Mouse (Mus musculus) midbrain, embryonic 16.5 days (tissue): Measurements from ENCODE around the gene Eif2ak3. TPM values are rescaled to one million over a fixed set of nuclear protein-coding genes. Genes with fewer than 3 reads are reported as not detected.

Experiments
- ATAC-seq: fragments of 200-750 bp; cut with Nextera tagmentation; 2 replicates; pipeline ENCODE4 v1.8.0; 2017; ENCODE audit warnings: moderate TSS enrichment
- H3K27ac ChIP-seq: fragments of 300-500 bp; sonication (generic); 2 replicates; pipeline ENCODE4 v1.5.1; 2014; ENCODE audit warnings: mild to moderate bottlenecking, low read length, mixed read lengths
- H3K27me3 ChIP-seq: fragments of 300-500 bp; sonication (generic); 2 replicates; pipeline ENCODE4 v1.6.1; 2014; ENCODE audit warnings: low read depth, low read length, mixed read lengths; ENCODE audit not compliant: control insufficient read depth, insufficient read depth
- H3K36me3 ChIP-seq: fragments of 300-500 bp; sonication (generic); 2 replicates; pipeline ENCODE4 v1.6.1; 2014; ENCODE audit warnings: mild to moderate bottlenecking, low read length, moderate library complexity, mixed read lengths; ENCODE audit not compliant: control insufficient read depth, insufficient read depth
- H3K4me1 ChIP-seq: fragments of 300-500 bp; sonication (generic); 2 replicates; pipeline ENCODE4 v1.6.1; 2014; ENCODE audit warnings: mild to moderate bottlenecking, low read length, mixed read lengths; ENCODE audit not compliant: control insufficient read depth, insufficient read depth
- H3K4me2 ChIP-seq: fragments of 300-500 bp; sonication (generic); 2 replicates; pipeline ENCODE4 v1.6.1; 2014; ENCODE audit warnings: mild to moderate bottlenecking, low read length, mixed read lengths
- H3K4me3 ChIP-seq: fragments of 300-500 bp; sonication (generic); 2 replicates; pipeline ENCODE4 v1.5.1; 2014; ENCODE audit warnings: low read depth, mild to moderate bottlenecking, low read length, moderate library complexity, mixed read lengths
- H3K9ac ChIP-seq: fragments of 300-500 bp; sonication (generic); 2 replicates; pipeline ENCODE4 v1.6.1; 2014; ENCODE audit warnings: low read depth, low read length, mixed read lengths
- H3K9me3 ChIP-seq: fragments of 300-500 bp; sonication (generic); replicated peaks from 2 replicates; pipeline ENCODE4 v1.6.1; 2014; ENCODE audit warnings: mild to moderate bottlenecking, low read length, mixed read lengths; ENCODE audit not compliant: control insufficient read depth, poor library complexity, severe bottlenecking
- WGBS: fragments of 180-500 bp; shearing (Covaris S2); extraction: QIAGEN DNeasy Blood & Tissue Kit; methylation state at CpG from one replicate; pipeline ENCODE4 v1.1.7; 2014; 5-methylcytosine and 5-hydroxymethylcytosine counted together
- polyA plus RNA-seq: library from polyadenylated mRNA; unstranded; fragments of >200 nt; fragmentation: Nextera tagmentation; extraction: Ambion mirVana; gene quantifications from 2 replicates; pipeline ENCODE4 v1.2.1, GENCODE M21; 2015

Eif2ak3 gene
- polyA plus RNA-seq, 1 experiment from 2014 or later, result 12.5 TPM

DNA sequence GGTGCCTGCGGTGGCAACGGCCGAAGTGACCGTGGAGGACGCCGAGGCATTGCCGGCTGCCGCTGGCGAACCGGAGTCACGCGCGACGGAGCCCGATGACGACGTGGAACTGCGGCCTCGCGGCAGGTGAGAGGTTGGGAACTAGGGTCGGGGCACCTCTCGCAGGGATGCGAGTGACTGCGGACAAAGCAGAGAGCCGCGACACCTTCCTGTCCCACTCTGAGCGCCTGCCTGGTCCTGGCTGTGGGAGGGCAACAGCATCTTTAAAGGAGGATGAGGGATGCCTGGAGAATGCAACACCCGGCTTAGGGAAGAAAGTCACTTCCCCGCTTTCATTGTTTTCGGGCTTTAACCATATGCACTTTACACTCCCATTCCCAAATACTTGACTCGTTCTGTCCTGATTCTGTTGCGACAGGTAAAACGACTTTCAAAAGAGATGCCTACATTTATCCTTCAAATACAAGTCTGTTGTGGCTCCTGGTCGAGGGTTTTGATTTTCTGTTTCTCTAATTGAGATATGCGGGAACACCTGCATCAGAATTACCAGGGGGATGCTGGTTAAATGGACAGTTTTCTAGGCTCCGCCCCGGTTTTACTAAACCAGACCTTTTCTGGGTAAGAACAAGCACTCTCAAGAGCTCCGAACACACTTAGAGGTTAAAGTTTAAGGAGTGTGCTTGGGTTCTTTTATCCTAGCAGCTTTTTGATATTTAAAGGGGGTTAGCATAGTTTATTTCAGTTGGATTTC lies 756 bp downstream of the Eif2ak3 start:
- peak overlapping the region; percentile 91 for H3K4me2 ChIP-seq
- peak overlapping the region; percentile 84 for H3K4me3 ChIP-seq
- under 1% methylated on average over 38 of the region's 38 CpGs for WGBS
- peak overlapping the region; percentile 80 for H3K9ac ChIP-seq
- H3K9me3 ChIP-seq, result no peaks in the 10 kb centered on the region
- H3K4me1 ChIP-seq, result peaks cover 25% of the 10 kb centered on the region
- peak; percentile 3 for ATAC-seq
- no peaks in the 10 kb centered on the region for H3K27me3 ChIP-seq
- H3K36me3 ChIP-seq, result no peaks in the 10 kb centered on the region
- peak overlapping the region; percentile 91 for H3K27ac ChIP-seq

GRCm38 (mm10) chr6:70847386-70847785 lies 3.1 kb downstream of the Eif2ak3 start:
- 52% methylated on average over 3 of the region's 3 CpGs for WGBS
- H3K4me3 ChIP-seq, result no peak overlapping the region
- H3K27me3 ChIP-seq, result no peaks in the 10 kb centered on the region
- no peak overlapping the region for H3K27ac ChIP-seq
- no peaks in the 10 kb centered on the region for H3K9me3 ChIP-seq
- H3K36me3 ChIP-seq, result no peaks in the 10 kb centered on the region
- no peak overlapping the region; the same call in 1 of the 2 replicates for H3K4me2 ChIP-seq
- ATAC-seq, result no peak
- peak overlapping the region; percentile 46 for H3K9ac ChIP-seq
- H3K4me1 ChIP-seq, result peaks cover 28% of the 10 kb centered on the region

GRCm38 (mm10) chr6:70853371-70853770 lies 9.1 kb downstream of the Eif2ak3 start:
- H3K4me1 ChIP-seq, result peaks cover 6% of the 10 kb centered on the region; the same call in 1 of the 2 replicates
- no peak overlapping the region for H3K27ac ChIP-seq
- WGBS, result 78% methylated on average over 4 of the region's 4 CpGs
- H3K4me3 ChIP-seq, result no peak overlapping the region
- H3K9me3 ChIP-seq, result no peaks in the 10 kb centered on the region
- no peak overlapping the region for H3K4me2 ChIP-seq
- no peaks in the 10 kb centered on the region for H3K27me3 ChIP-seq
- no peaks in the 10 kb centered on the region for H3K36me3 ChIP-seq
- H3K9ac ChIP-seq, result no peak overlapping the region
- no peak for ATAC-seq

DNA sequence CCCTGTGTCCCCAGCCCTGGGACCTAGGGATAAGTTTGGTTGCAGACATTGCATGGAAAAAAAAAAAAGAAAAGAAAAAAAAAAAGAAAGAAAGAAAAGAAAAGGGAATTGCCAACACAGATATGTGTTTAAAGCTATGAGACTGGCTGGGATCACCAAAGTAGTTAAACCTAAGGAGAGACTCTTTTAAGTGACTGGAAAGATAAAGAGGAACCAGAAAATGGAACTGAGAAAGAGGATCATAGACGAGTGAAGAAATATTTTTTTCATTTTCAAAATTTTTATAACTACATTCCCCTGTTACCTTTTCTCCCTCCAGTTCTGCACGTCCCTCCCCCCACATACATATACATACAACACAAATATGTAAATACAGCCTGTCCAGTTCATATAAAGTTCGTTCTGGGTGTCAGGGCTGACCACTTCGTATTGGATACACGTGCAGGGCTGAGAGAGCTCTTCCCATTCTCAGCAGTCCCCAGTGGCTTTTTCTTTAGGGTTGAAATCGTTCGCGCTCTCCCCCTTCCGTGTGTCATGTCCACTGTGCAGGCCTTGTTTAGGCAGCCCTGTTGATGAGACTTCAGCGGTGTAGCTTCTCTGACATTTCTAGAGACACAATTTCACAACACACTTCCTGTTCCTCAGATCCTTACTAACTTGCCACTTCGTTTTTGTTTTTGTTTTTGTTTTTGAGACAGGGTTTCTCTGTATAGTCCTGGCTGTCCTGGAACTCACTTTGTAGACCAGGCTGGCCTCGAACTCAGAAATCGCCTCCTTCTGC lies 11.4 kb downstream of the Eif2ak3 start:
- H3K4me2 ChIP-seq, result no peak overlapping the region
- 92% methylated on average over 13 of the region's 13 CpGs for WGBS
- H3K9ac ChIP-seq, result no peak overlapping the region
- ATAC-seq, result no peak
- no peak overlapping the region for H3K27ac ChIP-seq
- H3K36me3 ChIP-seq, result 0 out of 2 replicates have a peak, but pooled peaks cover 3% of the 10 kb centered on the region
- H3K4me1 ChIP-seq, result no peaks in the 10 kb centered on the region
- no peak overlapping the region for H3K4me3 ChIP-seq
- no peaks in the 10 kb centered on the region for H3K9me3 ChIP-seq
- no peaks in the 10 kb centered on the region for H3K27me3 ChIP-seq

GRCm38 (mm10) chr6:70862726-70863125 lies 18.4 kb downstream of the Eif2ak3 start:
- WGBS, result 87% methylated on average over 7 of the region's 7 CpGs

GRCm38 (mm10) chr6:70864285-70864684 lies 20.0 kb downstream of the Eif2ak3 start:
- no peaks in the 10 kb centered on the region for H3K27me3 ChIP-seq
- H3K9ac ChIP-seq, result no peak overlapping the region
- no peaks in the 10 kb centered on the region for H3K9me3 ChIP-seq
- no peaks in the 10 kb centered on the region for H3K4me1 ChIP-seq
- no peaks in the 10 kb centered on the region for H3K36me3 ChIP-seq
- no peak overlapping the region for H3K4me2 ChIP-seq
- H3K27ac ChIP-seq, result no peak overlapping the region
- ATAC-seq, result no peak
- WGBS, result 94% methylated on average over 6 of the region's 6 CpGs
- H3K4me3 ChIP-seq, result no peak overlapping the region

More at GRCm38 (mm10) chr6:70862726-70863125, 18.4 kb downstream of the Eif2ak3 start:
- Histone ChIP-seq H3K9me3 (no peaks in the 10 kb centered on the region), H3K9ac (no peak overlapping the region), H3K27me3 (no peaks in the 10 kb centered on the region), H3K36me3 (0 out of 2 replicates have a peak, but pooled peaks cover 3% of the 10 kb centered on the region), H3K4me2 (no peak overlapping the region), H3K4me1 (no peaks in the 10 kb centered on the region), H3K4me3 (no peak overlapping the region), H3K27ac (no peak overlapping the region)
- no peak for ATAC-seq

DNA sequence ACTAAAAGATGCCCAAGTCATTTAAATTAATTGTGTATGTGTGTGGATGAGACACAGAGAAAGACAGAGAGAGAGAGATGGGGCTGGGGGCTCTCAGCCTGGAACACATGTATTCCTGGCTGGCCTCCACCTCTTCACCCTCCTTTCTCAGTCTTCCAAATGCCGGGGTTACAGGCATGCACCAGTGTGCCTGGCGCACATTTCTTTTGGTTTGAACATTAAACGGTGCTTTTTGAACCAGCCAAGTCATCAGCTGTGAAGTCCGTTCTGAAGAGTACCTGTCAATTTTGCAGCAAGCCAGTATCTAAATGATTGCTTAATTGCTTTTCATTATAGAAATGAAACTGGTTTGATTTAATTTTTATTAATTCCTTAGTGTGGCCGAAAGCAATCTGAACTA lies 22.4 kb downstream of the Eif2ak3 start:
- no peak for ATAC-seq
- 66% methylated on average over 5 of the region's 5 CpGs for WGBS
- no peaks in the 10 kb centered on the region for H3K27me3 ChIP-seq

DNA sequence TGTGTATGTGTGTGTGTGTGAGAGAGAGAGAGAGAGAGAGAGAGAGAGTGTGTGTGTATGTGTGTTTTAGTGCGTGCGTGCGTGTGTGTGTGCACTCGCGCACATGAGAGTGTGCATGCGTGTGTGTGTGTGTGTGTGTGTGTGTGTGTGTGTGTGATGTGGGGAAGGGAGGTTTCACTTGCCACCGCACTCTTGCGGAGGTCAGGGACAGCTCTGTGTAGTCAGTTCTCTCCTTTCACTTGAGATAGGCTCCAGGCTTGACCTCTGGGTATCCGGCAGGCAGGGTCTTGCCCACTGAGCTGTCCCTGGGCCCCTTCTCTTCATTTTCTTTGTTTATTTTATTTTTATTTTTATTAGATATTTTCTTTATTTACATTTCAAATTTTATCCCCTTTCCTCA lies 23.0 kb downstream of the Eif2ak3 start:
- WGBS, result 93% methylated on average over 9 of the region's 9 CpGs
- H3K9ac ChIP-seq, result no peak overlapping the region

More for the DNA sequence above, 22.4 kb downstream of the Eif2ak3 start:
- no peak overlapping the region for H3K4me3 ChIP-seq
- no peak overlapping the region for H3K9ac ChIP-seq
- no peaks in the 10 kb centered on the region for H3K9me3 ChIP-seq
- no peak overlapping the region for H3K4me2 ChIP-seq
- no peaks in the 10 kb centered on the region for H3K36me3 ChIP-seq
- no peak overlapping the region for H3K27ac ChIP-seq
- H3K4me1 ChIP-seq, result no peaks in the 10 kb centered on the region

DNA sequence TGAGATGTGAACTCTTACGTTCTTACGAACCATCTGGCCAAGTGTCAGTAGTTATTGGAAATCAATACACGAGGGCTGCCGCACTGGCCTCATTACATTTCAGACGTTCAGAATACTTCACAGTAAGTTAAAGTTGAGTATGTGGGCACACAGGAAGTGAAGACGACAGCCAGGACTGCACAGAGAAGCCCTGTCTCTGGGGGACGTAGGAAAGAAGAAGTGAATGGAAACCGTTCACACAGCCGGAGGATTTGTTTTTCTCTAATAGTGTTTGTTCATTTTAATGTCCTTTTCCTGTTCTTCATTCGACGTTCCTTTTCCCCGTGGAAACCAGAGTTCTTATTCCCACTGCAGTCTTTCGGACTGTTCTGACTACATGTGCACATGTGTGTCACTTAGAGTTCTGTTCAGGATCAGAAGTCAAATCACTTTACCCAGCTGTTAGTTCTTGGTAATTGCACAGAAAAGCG lies 27.2 kb downstream of the Eif2ak3 start:
- Histone ChIP-seq H3K36me3 (no peaks in the 10 kb centered on the region), H3K9ac (no peak overlapping the region), H3K4me3 (no peak overlapping the region), H3K9me3 (no peaks in the 10 kb centered on the region), H3K27me3 (no peaks in the 10 kb centered on the region), H3K4me2 (no peak overlapping the region), H3K4me1 (peaks cover 5% of the 10 kb centered on the region; the same call in 1 of the 2 replicates), H3K27ac (no peak overlapping the region)
- WGBS, result 76% methylated on average over 14 of the region's 14 CpGs
- no peak for ATAC-seq

More for the DNA sequence above, 23.0 kb downstream of the Eif2ak3 start:
- no peak overlapping the region for H3K4me2 ChIP-seq
- no peak overlapping the region for H3K4me3 ChIP-seq
- peaks cover 3% of the 10 kb centered on the region; the same call in 1 of the 2 replicates for H3K4me1 ChIP-seq
- H3K9me3 ChIP-seq, result no peaks in the 10 kb centered on the region
- H3K36me3 ChIP-seq, result no peaks in the 10 kb centered on the region
- no peak for ATAC-seq
- H3K27me3 ChIP-seq, result no peaks in the 10 kb centered on the region
- no peak overlapping the region for H3K27ac ChIP-seq
